Mouse (Mus musculus): Measurements from ENCODE around the gene Pld4.
A peak's percentile ranks its signal among the peaks of the same experiment; 100 is the strongest.

The Pld4 gene

GRCm38 (mm10) chr12:112734108-112734820 is 26.2 kb upstream of the Pld4 start:
- DNase-seq (ENCODE audit: low read depth, low spot score): no peak
- no peaks in the 10 kb centered on the region for H3K27me3 ChIP-seq (ENCODE audit: control insufficient read depth, insufficient read depth, low read length, poor library complexity, severe bottlenecking)
- H3K36me3 ChIP-seq (ENCODE audit: control insufficient read depth, insufficient read depth, low read length, poor library complexity, severe bottlenecking): peaks cover 2% of the 10 kb centered on the region; the same call in 1 of the 2 replicates

- Histone ChIP-seq H3K36me3 (ENCODE audit: control insufficient read depth, insufficient read depth, low read length, poor library complexity, severe bottlenecking) (peaks cover 2% of the 10 kb centered on the region; the same call in 1 of the 2 replicates), H3K27me3 (ENCODE audit: control insufficient read depth, insufficient read depth, low read length, poor library complexity, severe bottlenecking) (no peaks in the 10 kb centered on the region)
- no peak for DNase-seq (ENCODE audit: low read depth, low spot score)
Measured at GRCm38 (mm10) chr12:112734881-112735655, 25.4 kb upstream of the Pld4 start.

- H3K27me3 ChIP-seq (ENCODE audit: control insufficient read depth, insufficient read depth, low read length, poor library complexity, severe bottlenecking): no peaks in the 10 kb centered on the region
- DNase-seq (ENCODE audit: low read depth, low spot score): no peak
- H3K36me3 ChIP-seq (ENCODE audit: control insufficient read depth, insufficient read depth, low read length, poor library complexity, severe bottlenecking): peaks cover 2% of the 10 kb centered on the region; the same call in 1 of the 2 replicates
Measured at GRCm38 (mm10) chr12:112735896-112736635, 24.4 kb upstream of the Pld4 start.

GRCm38 (mm10) chr12:112736636-112736925 is 23.9 kb upstream of the Pld4 start:
- no peak for DNase-seq (ENCODE audit: low read depth, low spot score)
- Histone ChIP-seq H3K36me3 (ENCODE audit: control insufficient read depth, insufficient read depth, low read length, poor library complexity, severe bottlenecking) (peaks cover 2% of the 10 kb centered on the region; the same call in 1 of the 2 replicates), H3K27me3 (ENCODE audit: control insufficient read depth, insufficient read depth, low read length, poor library complexity, severe bottlenecking) (no peaks in the 10 kb centered on the region)

GRCm38 (mm10) chr12:112737081-112737480 is 23.4 kb upstream of the Pld4 start:
- no peak for DNase-seq (ENCODE audit: low read depth, low spot score)

GRCm38 (mm10) chr12:112737761-112738160 is 22.7 kb upstream of the Pld4 start:
- no peaks in the 10 kb centered on the region for H3K27me3 ChIP-seq (ENCODE audit: control insufficient read depth, insufficient read depth, low read length, poor library complexity, severe bottlenecking)
- no peak for DNase-seq (ENCODE audit: low read depth, low spot score)

More at GRCm38 (mm10) chr12:112737081-112737480, 23.4 kb upstream of the Pld4 start:
- Histone ChIP-seq H3K36me3 (ENCODE audit: control insufficient read depth, insufficient read depth, low read length, poor library complexity, severe bottlenecking) (peaks cover 2% of the 10 kb centered on the region; the same call in 1 of the 2 replicates), H3K27me3 (ENCODE audit: control insufficient read depth, insufficient read depth, low read length, poor library complexity, severe bottlenecking) (no peaks in the 10 kb centered on the region)

GRCm38 (mm10) chr12:112738281-112739022 is 22.0 kb upstream of the Pld4 start:
- DNase-seq (ENCODE audit: low read depth, low spot score): no peak
- no peaks in the 10 kb centered on the region for H3K27me3 ChIP-seq (ENCODE audit: control insufficient read depth, insufficient read depth, low read length, poor library complexity, severe bottlenecking)
- H3K36me3 ChIP-seq (ENCODE audit: control insufficient read depth, insufficient read depth, low read length, poor library complexity, severe bottlenecking): peaks cover 2% of the 10 kb centered on the region; the same call in 1 of the 2 replicates

More at GRCm38 (mm10) chr12:112737761-112738160, 22.7 kb upstream of the Pld4 start:
- H3K36me3 ChIP-seq (ENCODE audit: control insufficient read depth, insufficient read depth, low read length, poor library complexity, severe bottlenecking): peaks cover 2% of the 10 kb centered on the region; the same call in 1 of the 2 replicates

- DNase-seq (ENCODE audit: low read depth, low spot score): no peak
- Histone ChIP-seq H3K27me3 (ENCODE audit: control insufficient read depth, insufficient read depth, low read length, poor library complexity, severe bottlenecking) (no peaks in the 10 kb centered on the region), H3K36me3 (ENCODE audit: control insufficient read depth, insufficient read depth, low read length, poor library complexity, severe bottlenecking) (peaks cover 2% of the 10 kb centered on the region; the same call in 1 of the 2 replicates)
Measured at GRCm38 (mm10) chr12:112739023-112739568, 21.4 kb upstream of the Pld4 start.

GRCm38 (mm10) chr12:112742768-112743167 is 17.7 kb upstream of the Pld4 start:
- H3K36me3 ChIP-seq (ENCODE audit: control insufficient read depth, insufficient read depth, low read length, poor library complexity, severe bottlenecking): no peaks in the 10 kb centered on the region
- no peak for DNase-seq (ENCODE audit: low read depth, low spot score)
- no peaks in the 10 kb centered on the region for H3K27me3 ChIP-seq (ENCODE audit: control insufficient read depth, insufficient read depth, low read length, poor library complexity, severe bottlenecking)

- Histone ChIP-seq H3K27me3 (ENCODE audit: control insufficient read depth, insufficient read depth, low read length, poor library complexity, severe bottlenecking) (no peaks in the 10 kb centered on the region), H3K36me3 (ENCODE audit: control insufficient read depth, insufficient read depth, low read length, poor library complexity, severe bottlenecking) (no peaks in the 10 kb centered on the region)
- peak; percentile 87 for DNase-seq (ENCODE audit: low read depth, low spot score)
Measured at GRCm38 (mm10) chr12:112743168-112743975, 17.1 kb upstream of the Pld4 start.

- DNase-seq (ENCODE audit: low read depth, low spot score): no peak
- no peaks in the 10 kb centered on the region for H3K27me3 ChIP-seq (ENCODE audit: control insufficient read depth, insufficient read depth, low read length, poor library complexity, severe bottlenecking)
- H3K36me3 ChIP-seq (ENCODE audit: control insufficient read depth, insufficient read depth, low read length, poor library complexity, severe bottlenecking): no peaks in the 10 kb centered on the region
Measured at GRCm38 (mm10) chr12:112744211-112744610, 16.2 kb upstream of the Pld4 start.

- Histone ChIP-seq H3K27me3 (ENCODE audit: control insufficient read depth, insufficient read depth, low read length, poor library complexity, severe bottlenecking) (no peaks in the 10 kb centered on the region), H3K36me3 (ENCODE audit: control insufficient read depth, insufficient read depth, low read length, poor library complexity, severe bottlenecking) (no peaks in the 10 kb centered on the region)
- no peak for DNase-seq (ENCODE audit: low read depth, low spot score)
Measured at GRCm38 (mm10) chr12:112744891-112745580, 15.4 kb upstream of the Pld4 start.

- Histone ChIP-seq H3K27me3 (ENCODE audit: control insufficient read depth, insufficient read depth, low read length, poor library complexity, severe bottlenecking) (no peaks in the 10 kb centered on the region), H3K36me3 (ENCODE audit: control insufficient read depth, insufficient read depth, low read length, poor library complexity, severe bottlenecking) (no peaks in the 10 kb centered on the region)
- DNase-seq (ENCODE audit: low read depth, low spot score): no peak
Measured at GRCm38 (mm10) chr12:112745716-112746115, 14.7 kb upstream of the Pld4 start.

All from splenic B cell, adult 2 months (primary cell).